Mouse (Mus musculus) kidney, adult 2 months (tissue): ENCODE data around the gene Gli3.

ENCODE experiments used
- CTCF ChIP-seq: fragments of 200-500 bp; conservative IDR thresholded peaks from 2 replicates; pipeline ENCODE4 v1.5.1; 2011; ENCODE audit warnings: low read depth, mild to moderate bottlenecking, control low read depth, low read length, moderate library complexity, mixed read lengths; ENCODE audit not compliant: insufficient read depth, insufficient read length
- POLR2A ChIP-seq: fragments of 200-500 bp; IDR thresholded peaks from one replicate; pipeline ENCODE4 v1.6.1; 2011; ENCODE audit warnings: low read depth, low read length, control low read depth

DNA sequence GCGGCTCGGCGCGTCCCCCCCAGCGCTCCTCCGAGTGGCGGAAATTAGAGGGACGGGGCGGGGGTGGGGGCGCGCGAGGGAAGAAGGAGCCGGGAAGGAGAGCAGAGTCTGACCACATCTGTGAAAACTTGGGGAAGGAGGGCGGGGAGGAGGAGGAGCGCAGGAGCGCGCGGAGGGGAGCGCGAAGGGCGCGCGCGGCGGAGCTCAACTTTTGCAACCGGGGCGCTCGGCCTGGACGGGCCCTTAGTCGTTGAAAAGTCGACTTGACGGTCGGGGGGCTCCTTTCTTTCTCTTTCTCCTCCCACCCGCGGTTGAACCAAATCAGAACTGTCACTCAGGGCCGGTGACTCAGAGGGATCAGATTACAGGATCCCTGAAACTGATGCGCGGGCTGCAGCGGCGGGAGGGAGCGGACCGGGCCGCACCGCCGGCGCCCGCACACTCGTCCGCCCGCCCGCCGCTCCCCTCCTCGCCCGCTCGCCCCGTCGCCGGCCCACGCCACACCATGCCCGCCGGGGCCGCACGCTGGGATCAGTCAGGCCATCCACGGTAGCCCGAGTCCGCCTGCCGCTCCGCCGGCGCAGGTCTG, 551 bp downstream of the Gli3 start:
- TF ChIP-seq CTCF (no peak), POLR2A (no peak)
